18 mouse cellular contexts compared by ENCODE assay signal in genomic region chr10:6761287-6761811, GRCm38 (mm10). TPM values are rescaled to one million over a fixed set of nuclear protein-coding genes. Genes with fewer than 3 reads are reported as not detected.
A peak's percentile ranks its signal among the peaks of the same experiment; 100 is the strongest.
DNase-seq lines count a peak whose midpoint lies in the region; ATAC-seq and TF ChIP-seq lines count a peak whose summit lies in the region.
"Had no signal": no experiment of that assay in that cellular context is flagged by ENCODE, and none has a peak within 500 bp of the region (broad histone marks: within the 10 kb centered on the region; RNA-seq: fewer than 3 reads in every experiment).

Gene Gm10945 (minus strand): TSS chr10:6761761.

- DNase-seq in heart, adult 11 months: peak; percentile 97
- DNase-seq in lung, embryonic 14.5 days: peak; percentile 67
- no peak for DNase-seq in lung, adult 2 months
- peak; percentile 78 for DNase-seq in heart, postnatal 10 days
- peak; percentile 20 for DNase-seq in lung, postnatal 25 days (ENCODE audit: low spot score)
- DNase-seq in layer of hippocampus, adult 2 months (ENCODE audit: low spot score in 2 of 2): no peak
- no peak for DNase-seq in frontal cortex, postnatal 36 days (ENCODE audit: low spot score in 2 of 2)
- DNase-seq: cerebellum, postnatal 25 days had no signal

- intact Hi-C loops in heart, postnatal 10 days (cut with DNase I): no loop called here

- no peak within 1 kb of the TSS for H3K4me2 ChIP-seq in heart, embryonic 12.5 days
- H3K4me2 ChIP-seq in lung, embryonic 14.5 days: no peak within 1 kb of the TSS
- H3K4me2 ChIP-seq: limb, embryonic 15.5 days had no signal

- no peaks in the 10 kb centered on the region for H3K9me3 ChIP-seq in heart, embryonic 12.5 days (replicated peaks)
- no peaks in the 10 kb centered on the region for H3K9me3 ChIP-seq in lung, embryonic 14.5 days (ENCODE audit: low read depth, low read length)
- H3K9me3 ChIP-seq: limb, embryonic 15.5 days had no signal

- TF ChIP-seq POLR2A in lung, adult 2 months (IDR thresholded peaks at IDR 0.05; ENCODE audit: borderline replicate concordance, extremely low read depth, low read depth, low read length): no peak

- H3K9ac ChIP-seq in heart, embryonic 12.5 days: no peak within 1 kb of the TSS
- no peak within 1 kb of the TSS for H3K9ac ChIP-seq in lung, embryonic 14.5 days
- H3K9ac ChIP-seq: limb, embryonic 15.5 days had no signal

- H3K4me3 ChIP-seq in heart, embryonic 12.5 days: no peak within 1 kb of the TSS
- H3K4me3 ChIP-seq in lung, embryonic 14.5 days (ENCODE audit: low read depth, low read length): no peak within 1 kb of the TSS
- H3K4me3 ChIP-seq in lung, adult 2 months (replicated peaks; ENCODE audit: extremely low read depth, low read depth, low read length): no peak within 1 kb of the TSS
- no peak within 1 kb of the TSS for H3K4me3 ChIP-seq in layer of hippocampus, adult 2 months
- H3K4me3 ChIP-seq: limb, embryonic 15.5 days had no signal

- no peak within 1 kb of the TSS for H3K27ac ChIP-seq in heart, embryonic 12.5 days (ENCODE audit: poor library complexity, severe bottlenecking)
- no peak within 1 kb of the TSS for H3K27ac ChIP-seq in lung, embryonic 14.5 days (ENCODE audit: low read depth)
- no peak within 1 kb of the TSS for H3K27ac ChIP-seq in layer of hippocampus, adult 2 months
- H3K27ac ChIP-seq: limb, embryonic 15.5 days had no signal

- no peaks in the 10 kb centered on the region for H3K27me3 ChIP-seq in heart, embryonic 12.5 days (replicated peaks)
- H3K27me3 ChIP-seq in lung, embryonic 14.5 days (ENCODE audit: insufficient read depth, low read length): no peaks in the 10 kb centered on the region
- H3K27me3 ChIP-seq: limb, embryonic 15.5 days had no signal

- ATAC-seq in heart, embryonic 12.5 days (ENCODE audit: insufficient number of reproducible peaks, low FRiP score): no peak
- peak; percentile 58; the same call in 1 of the 2 replicates for ATAC-seq in lung, embryonic 14.5 days (ENCODE audit: insufficient read depth)

- no peak for TF ChIP-seq CTCF in lung, embryonic 14.5 days (IDR thresholded peaks at IDR 0.05; ENCODE audit: low read depth)
- no peak for TF ChIP-seq CTCF in lung, adult 2 months (IDR thresholded peaks at IDR 0.05; ENCODE audit: insufficient read depth, low read length)
- TF ChIP-seq CTCF in layer of hippocampus, adult 2 months (conservative IDR thresholded peaks at IDR 0.05): no peak

- H3K4me1 ChIP-seq in heart, embryonic 12.5 days (replicated peaks): no peaks in the 10 kb centered on the region
- H3K4me1 ChIP-seq in lung, embryonic 14.5 days (ENCODE audit: insufficient read depth): no peaks in the 10 kb centered on the region
- H3K4me1 ChIP-seq in lung, adult 2 months (ENCODE audit: control insufficient read depth, insufficient read depth, low read length): no peaks in the 10 kb centered on the region
- H3K4me1 ChIP-seq: limb, embryonic 15.5 days had no signal

- WGBS in heart, embryonic 12.5 days: 80% methylated on average over 2 of the region's 2 CpGs
- WGBS in lung, embryonic 14.5 days: 80% methylated on average over 2 of the region's 2 CpGs
- WGBS in lung, adult 2 months: 69% methylated on average over 2 of the region's 2 CpGs

- H3K36me3 ChIP-seq in heart, embryonic 12.5 days: no peaks in the 10 kb centered on the region
- H3K36me3 ChIP-seq in lung, embryonic 14.5 days (ENCODE audit: insufficient read depth): no peaks in the 10 kb centered on the region
- H3K36me3 ChIP-seq: limb, embryonic 15.5 days had no signal

RNA-seq across cellular contexts. Expression of gene Gm10945, which starts in this region (rescaled TPM):
- polyA plus RNA-seq in heart, embryonic 12.5 days (2016; fragmentation: Nextera tagmentation; extraction: Ambion mirVana): not detected in 2 replicates
- polyA plus RNA-seq in lung, embryonic 14.5 days (2014; fragmentation: Nextera tagmentation; extraction: Ambion mirVana): not detected in 2 replicates
- not detected in 2 replicates for polyA plus RNA-seq in lung, adult 2 months (2012; rRNA removed)
- total RNA-seq in heart, postnatal 10 days (2021): not detected
- not detected for total RNA-seq in layer of hippocampus, adult 2 months (2021)
- total RNA-seq: layer of hippocampus, adult 8-10 months; left cerebral cortex, postnatal 10 days; megakaryocyte progenitor cell, adult 5-6 weeks; midbrain, postnatal 0 days had no signal
- polyA plus RNA-seq: embryonic facial prominence, embryonic 11.5 days; heart, embryonic 14.5 days; limb, embryonic 15.5 days; midbrain, postnatal 0 days; neural tube, embryonic 14.5 days; spleen, adult 2 months had no signal

Comparison
In these comparisons a context has a peak if more than half of its experiments do, and no peak if none do; other contexts are left out.
1. DNase-seq: peak in heart, adult 11 months (single experiment) and lung, postnatal 25 days (single experiment); none in lung, adult 2 months (single experiment), layer of hippocampus, adult 2 months (0 of 2) and frontal cortex, postnatal 36 days (0 of 2).
2. Peak in DNase-seq and ATAC-seq in lung, embryonic 14.5 days; RNA of the gene not detected or under 1 TPM.
3. Peak in DNase-seq in heart, postnatal 10 days; RNA of the gene not detected or under 1 TPM.